Mouse (Mus musculus): ENCODE data around the gene Csrnp1. TPM values are rescaled to one million over a fixed set of nuclear protein-coding genes. Genes with fewer than 3 reads are reported as not detected.

Csrnp1 gene
- polyA plus RNA-seq, 1 experiment from 2014 or later, result 1.5 TPM

GRCm38 (mm10) chr9:119923462-119923861 is 61.0 kb downstream of the Csrnp1 start:
- Histone ChIP-seq H3K4me3 (ENCODE audit: low read depth, low read length) (no peak overlapping the region), H3K4me2 (ENCODE audit: low read depth, severe bottlenecking) (no peak overlapping the region), H3K36me3 (ENCODE audit: control insufficient read depth, insufficient read depth, low read length) (peaks cover 33% of the 10 kb centered on the region), H3K9ac (ENCODE audit: low read length) (no peak overlapping the region), H3K27me3 (ENCODE audit: control insufficient read depth, insufficient read depth, low read length) (no peaks in the 10 kb centered on the region), H3K4me1 (ENCODE audit: control insufficient read depth, insufficient read depth, low read length) (no peaks in the 10 kb centered on the region), H3K9me3 (ENCODE audit: control insufficient read depth, low read length) (no peaks in the 10 kb centered on the region), H3K27ac (replicated peaks; ENCODE audit: low read depth, low read length) (no peak overlapping the region)
- DNase-seq (ENCODE audit: low spot score), result no peak
- 97% methylated on average over 4 of the region's 4 CpGs for WGBS
- no peak for ATAC-seq (ENCODE audit: insufficient number of reproducible peaks, low FRiP score, low TSS enrichment, low read depth)

Other genes starting within 250 kb of the Csrnp1 start
- gene Scn11a, start 159.2 kb downstream of the Csrnp1 start, polyA plus RNA-seq (2014; fragmentation: Nextera tagmentation; extraction: Ambion mirVana), result 0.87 and 1.0 TPM in 2 replicates
- 59.6 and 64.7 TPM in 2 replicates for gene Wdr48, start 89.8 kb downstream of the Csrnp1 start, polyA plus RNA-seq (2014; fragmentation: Nextera tagmentation; extraction: Ambion mirVana)
- gene Gorasp1, start 47.1 kb downstream of the Csrnp1 start, polyA plus RNA-seq (2014; fragmentation: Nextera tagmentation; extraction: Ambion mirVana), result 23.3 and 23.8 TPM in 2 replicates
- gene Ttc21a, start 47.1 kb downstream of the Csrnp1 start, polyA plus RNA-seq (2014; fragmentation: Nextera tagmentation; extraction: Ambion mirVana), result 0.35 and 0.68 TPM in 2 replicates
- gene Xirp1, start 38.9 kb upstream of the Csrnp1 start, polyA plus RNA-seq (2014; fragmentation: Nextera tagmentation; extraction: Ambion mirVana), result not detected in 2 replicates
- 2.5 and 3.0 TPM in 2 replicates for gene Cx3cr1, start 85.2 kb upstream of the Csrnp1 start, polyA plus RNA-seq (2014; fragmentation: Nextera tagmentation; extraction: Ambion mirVana)
- not detected in 2 replicates for gene Ccr8, start 107.5 kb upstream of the Csrnp1 start, polyA plus RNA-seq (2014; fragmentation: Nextera tagmentation; extraction: Ambion mirVana)
- gene Slc25a38, start 125.7 kb upstream of the Csrnp1 start, polyA plus RNA-seq (2014; fragmentation: Nextera tagmentation; extraction: Ambion mirVana), result 38.7 and 40.1 TPM in 2 replicates
- 1,600 and 1,665 TPM in 2 replicates for gene Rpsa, start 143.0 kb upstream of the Csrnp1 start, polyA plus RNA-seq (2014; fragmentation: Nextera tagmentation; extraction: Ambion mirVana)
- gene Mobp, start 165.0 kb upstream of the Csrnp1 start, polyA plus RNA-seq (2014; fragmentation: Nextera tagmentation; extraction: Ambion mirVana), result not detected in 2 replicates

Data from limb, embryonic 11.5 days (tissue).